Mouse (Mus musculus): ENCODE measurements around the gene Nudt19. TPM values are rescaled to one million over a fixed set of nuclear protein-coding genes. Genes with fewer than 3 reads are reported as not detected.
A peak's percentile ranks its signal among the peaks of the same experiment; 100 is the strongest.

The Nudt19 gene
- polyA plus RNA-seq, 1 experiment from 2014 or later = 43.5 TPM

- no peaks in the 10 kb centered on the region for H3K4me1 ChIP-seq
- no peak for ATAC-seq (ENCODE audit: low FRiP score, low read depth)
- no peak overlapping the region for H3K4me3 ChIP-seq
- WGBS = 77% methylated on average over 11 of the region's 11 CpGs
- no peaks in the 10 kb centered on the region for H3K27me3 ChIP-seq
- no peak overlapping the region for H3K4me2 ChIP-seq (replicated peaks)
- H3K9ac ChIP-seq (replicated peaks) = no peak overlapping the region
- no peak overlapping the region for H3K27ac ChIP-seq (replicated peaks)
- H3K9me3 ChIP-seq = no peaks in the 10 kb centered on the region
- no peaks in the 10 kb centered on the region for H3K36me3 ChIP-seq
Observed at GRCm38 (mm10) chr7:35563071-35563470, 7.0 kb upstream of the Nudt19 start.

GRCm38 (mm10) chr7:35559838-35560237 is 3.7 kb upstream of the Nudt19 start:
- no peaks in the 10 kb centered on the region for H3K9me3 ChIP-seq
- no peaks in the 10 kb centered on the region for H3K36me3 ChIP-seq
- 96% methylated on average over 3 of the region's 3 CpGs for WGBS
- no peak overlapping the region for H3K27ac ChIP-seq (replicated peaks)
- H3K27me3 ChIP-seq = no peaks in the 10 kb centered on the region
- ATAC-seq (ENCODE audit: low FRiP score, low read depth) = no peak
- H3K4me2 ChIP-seq (replicated peaks) = no peak overlapping the region
- peaks cover 6% of the 10 kb centered on the region for H3K4me1 ChIP-seq
- H3K9ac ChIP-seq (replicated peaks) = no peak overlapping the region
- H3K4me3 ChIP-seq = no peak overlapping the region

- Histone ChIP-seq H3K27me3 (no peaks in the 10 kb centered on the region), H3K27ac (replicated peaks) (no peak overlapping the region), H3K4me2 (replicated peaks) (no peak overlapping the region), H3K4me3 (no peak overlapping the region), H3K9me3 (no peaks in the 10 kb centered on the region), H3K36me3 (no peaks in the 10 kb centered on the region), H3K9ac (replicated peaks) (no peak overlapping the region), H3K4me1 (peaks cover 13% of the 10 kb centered on the region)
- 64% methylated on average over 2 of the region's 2 CpGs for WGBS
- ATAC-seq (ENCODE audit: low FRiP score, low read depth) = no peak
Observed at GRCm38 (mm10) chr7:35558681-35559080, 2.6 kb upstream of the Nudt19 start.

GRCm38 (mm10) chr7:35557577-35557976 is 1.5 kb upstream of the Nudt19 start:
- WGBS = 84% methylated on average over 3 of the region's 3 CpGs

GRCm38 (mm10) chr7:35556905-35557304 is 801 bp upstream of the Nudt19 start:
- H3K36me3 ChIP-seq = no peaks in the 10 kb centered on the region
- peaks cover 13% of the 10 kb centered on the region for H3K4me1 ChIP-seq
- no peak overlapping the region for H3K9ac ChIP-seq (replicated peaks)
- no peak overlapping the region for H3K4me3 ChIP-seq
- no peak for ATAC-seq (ENCODE audit: low FRiP score, low read depth)
- no peak overlapping the region for H3K27ac ChIP-seq (replicated peaks)
- no peaks in the 10 kb centered on the region for H3K27me3 ChIP-seq
- 92% methylated on average over 5 of the region's 5 CpGs for WGBS
- no peaks in the 10 kb centered on the region for H3K9me3 ChIP-seq
- no peak overlapping the region for H3K4me2 ChIP-seq (replicated peaks)

More at GRCm38 (mm10) chr7:35557577-35557976, 1.5 kb upstream of the Nudt19 start:
- no peak for ATAC-seq (ENCODE audit: low FRiP score, low read depth)
- no peak overlapping the region for H3K9ac ChIP-seq (replicated peaks)
- H3K27me3 ChIP-seq = no peaks in the 10 kb centered on the region
- peaks cover 13% of the 10 kb centered on the region for H3K4me1 ChIP-seq
- no peaks in the 10 kb centered on the region for H3K36me3 ChIP-seq
- no peak overlapping the region for H3K4me2 ChIP-seq (replicated peaks)
- H3K9me3 ChIP-seq = no peaks in the 10 kb centered on the region
- no peak overlapping the region for H3K27ac ChIP-seq (replicated peaks)
- no peak overlapping the region for H3K4me3 ChIP-seq

- whole genome bisulfite sequencing = 1% methylated on average over 93 of the region's 93 CpGs
- ATAC-seq (ENCODE audit: low FRiP score, low read depth) = peak; percentile 95
- peak overlapping the region; percentile 90 for H3K9ac ChIP-seq (replicated peaks)
Observed at GRCm38 (mm10) chr7:35555224-35556204, 590 bp downstream of the Nudt19 start.

GRCm38 (mm10) chr7:35554605-35555175 is 1.4 kb downstream of the Nudt19 start:
- no peaks in the 10 kb centered on the region for H3K9me3 ChIP-seq
- peaks cover 13% of the 10 kb centered on the region for H3K4me1 ChIP-seq
- H3K4me2 ChIP-seq (replicated peaks) = peak overlapping the region; percentile 96
- 4% methylated on average over 28 of the region's 28 CpGs for WGBS
- peaks cover 15% of the 10 kb centered on the region for H3K36me3 ChIP-seq
- peak; percentile 64 for ATAC-seq (ENCODE audit: low FRiP score, low read depth)
- no peaks in the 10 kb centered on the region for H3K27me3 ChIP-seq
- H3K4me3 ChIP-seq = peak overlapping the region; percentile 69
- peak overlapping the region; percentile 94 for H3K27ac ChIP-seq (replicated peaks)
- H3K9ac ChIP-seq (replicated peaks) = peak overlapping the region; percentile 90

More at GRCm38 (mm10) chr7:35555224-35556204, 590 bp downstream of the Nudt19 start:
- H3K4me1 ChIP-seq = peaks cover 13% of the 10 kb centered on the region
- H3K4me2 ChIP-seq (replicated peaks) = peak overlapping the region; percentile 96
- peak overlapping the region; percentile 94 for H3K27ac ChIP-seq (replicated peaks)
- peak overlapping the region; percentile 69 for H3K4me3 ChIP-seq
- H3K36me3 ChIP-seq = peaks cover 8% of the 10 kb centered on the region
- H3K27me3 ChIP-seq = no peaks in the 10 kb centered on the region
- no peaks in the 10 kb centered on the region for H3K9me3 ChIP-seq

GRCm38 (mm10) chr7:35553751-35554604 is 2.1 kb downstream of the Nudt19 start:
- ATAC-seq (ENCODE audit: low FRiP score, low read depth) = no peak
- 66% methylated on average over 10 of the region's 10 CpGs for WGBS
- Histone ChIP-seq H3K27me3 (no peaks in the 10 kb centered on the region), H3K4me1 (peaks cover 13% of the 10 kb centered on the region), H3K9ac (replicated peaks) (peak overlapping the region; percentile 90; the same call in 1 of the 2 replicates), H3K36me3 (peaks cover 20% of the 10 kb centered on the region), H3K4me3 (peak overlapping the region; percentile 69), H3K27ac (replicated peaks) (no peak overlapping the region), H3K4me2 (replicated peaks) (peak overlapping the region; percentile 96), H3K9me3 (no peaks in the 10 kb centered on the region)

- H3K27me3 ChIP-seq = no peaks in the 10 kb centered on the region
- no peak overlapping the region for H3K4me3 ChIP-seq
- H3K9ac ChIP-seq (replicated peaks) = no peak overlapping the region
- no peak overlapping the region for H3K27ac ChIP-seq (replicated peaks)
- no peaks in the 10 kb centered on the region for H3K4me1 ChIP-seq
- 32% methylated on average over 4 of the region's 4 CpGs for WGBS
- H3K36me3 ChIP-seq = peaks cover 23% of the 10 kb centered on the region
- ATAC-seq (ENCODE audit: low FRiP score, low read depth) = no peak
- H3K4me2 ChIP-seq (replicated peaks) = no peak overlapping the region
- H3K9me3 ChIP-seq = no peaks in the 10 kb centered on the region
Observed at GRCm38 (mm10) chr7:35545881-35546280, 10.2 kb downstream of the Nudt19 start.

- no peaks in the 10 kb centered on the region for H3K9me3 ChIP-seq
- H3K4me1 ChIP-seq = no peaks in the 10 kb centered on the region
- H3K36me3 ChIP-seq = no peaks in the 10 kb centered on the region
- no peak for ATAC-seq (ENCODE audit: low FRiP score, low read depth)
- H3K9ac ChIP-seq (replicated peaks) = no peak within 1 kb of the TSS
- H3K27ac ChIP-seq (replicated peaks) = no peak within 1 kb of the TSS
- H3K27me3 ChIP-seq = no peaks in the 10 kb centered on the region
- no peak within 1 kb of the TSS for H3K4me3 ChIP-seq
- no peak within 1 kb of the TSS for H3K4me2 ChIP-seq (replicated peaks)
- WGBS = 92% methylated on average over 17 of the region's 17 CpGs
Observed at GRCm38 (mm10) chr7:35537562-35537961, 18.5 kb downstream of the Nudt19 start, which contains the start of gene Tdrd12. Gene Tdrd12 (minus strand): TSS chr7:35537745.

GRCm38 (mm10) chr7:35535750-35536512 is 20.2 kb downstream of the Nudt19 start:
- no peak overlapping the region for H3K4me3 ChIP-seq
- no peaks in the 10 kb centered on the region for H3K9me3 ChIP-seq
- H3K27ac ChIP-seq (replicated peaks) = no peak overlapping the region
- no peaks in the 10 kb centered on the region for H3K4me1 ChIP-seq
- no peak overlapping the region for H3K4me2 ChIP-seq (replicated peaks)
- 81% methylated on average over 12 of the region's 12 CpGs for WGBS
- no peaks in the 10 kb centered on the region for H3K27me3 ChIP-seq
- H3K9ac ChIP-seq (replicated peaks) = no peak overlapping the region
- no peak for ATAC-seq (ENCODE audit: low FRiP score, low read depth)
- H3K36me3 ChIP-seq = no peaks in the 10 kb centered on the region

Data from midbrain, embryonic 12.5 days (tissue).